Mouse (Mus musculus): ENCODE data around the gene Cplx2. TPM values are rescaled to one million over a fixed set of nuclear protein-coding genes. Genes with fewer than 3 reads are reported as not detected.

Gene Cplx2
- polyA plus RNA-seq, 1 experiment: 5.9 TPM

GRCm38 (mm10) chr13:54367758-54368157 lies 3.4 kb upstream of the Cplx2 start:
- DNase-seq (ENCODE audit: low read depth): no peak

DNA sequence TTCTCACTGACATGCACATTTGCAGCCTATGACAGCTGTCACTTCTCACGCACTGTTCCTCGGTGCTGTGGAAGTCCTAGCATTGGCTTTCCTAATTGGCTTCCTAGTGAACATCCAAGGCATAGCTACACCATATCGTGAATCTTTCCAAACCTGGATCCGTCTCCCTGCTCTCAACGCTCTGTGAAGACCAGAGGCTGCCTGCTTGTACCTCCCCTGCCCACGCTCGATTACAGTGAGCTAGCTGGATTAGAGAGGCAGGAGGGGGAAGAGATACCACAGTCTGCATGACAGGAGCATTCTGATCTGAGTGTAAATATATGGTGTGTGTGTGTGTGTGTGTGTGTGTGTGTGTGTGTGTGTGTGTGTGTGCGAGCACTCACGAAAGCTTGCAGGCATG lies 3.0 kb upstream of the Cplx2 start:
- DNase-seq (ENCODE audit: low read depth): no peak

GRCm38 (mm10) chr13:54371387-54372330 lies 510 bp downstream of the Cplx2 start:
- DNase-seq (ENCODE audit: low read depth): no peak

GRCm38 (mm10) chr13:54372665-54373064 lies 1.5 kb downstream of the Cplx2 start:
- DNase-seq (ENCODE audit: low read depth): no peak

DNA sequence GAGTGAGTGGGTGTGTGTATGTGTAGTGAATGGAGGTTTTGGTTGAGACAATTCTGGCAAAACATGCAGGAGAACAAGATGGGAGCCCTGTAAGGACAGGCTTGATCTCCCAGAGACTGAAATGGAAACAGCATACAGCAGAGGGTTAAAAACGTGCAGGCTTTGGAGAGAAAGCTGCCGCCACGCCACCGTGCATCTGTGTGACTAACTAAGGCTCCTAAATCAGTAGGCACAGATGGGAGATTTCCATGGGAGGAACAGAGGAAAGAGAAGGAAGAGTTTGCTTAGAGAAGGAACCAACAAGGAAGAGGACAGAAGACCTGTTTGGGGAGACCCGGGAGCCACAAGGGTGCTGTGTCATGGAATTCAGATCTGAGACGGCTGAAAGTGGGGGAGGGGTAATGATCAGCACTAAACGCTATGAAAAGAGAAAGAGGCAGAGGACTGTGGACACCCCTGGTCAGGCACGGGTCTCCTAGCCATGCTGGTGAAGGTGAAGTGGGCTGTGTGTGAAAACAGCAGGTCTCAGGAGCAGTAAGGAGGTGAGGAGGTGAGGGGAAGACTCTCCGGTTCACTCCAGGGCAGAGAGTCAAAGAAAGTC lies 3.1 kb downstream of the Cplx2 start:
- DNase-seq (ENCODE audit: low read depth): no peak

GRCm38 (mm10) chr13:54375497-54376495 lies 4.6 kb downstream of the Cplx2 start:
- DNase-seq (ENCODE audit: low read depth): no peak

DNA sequence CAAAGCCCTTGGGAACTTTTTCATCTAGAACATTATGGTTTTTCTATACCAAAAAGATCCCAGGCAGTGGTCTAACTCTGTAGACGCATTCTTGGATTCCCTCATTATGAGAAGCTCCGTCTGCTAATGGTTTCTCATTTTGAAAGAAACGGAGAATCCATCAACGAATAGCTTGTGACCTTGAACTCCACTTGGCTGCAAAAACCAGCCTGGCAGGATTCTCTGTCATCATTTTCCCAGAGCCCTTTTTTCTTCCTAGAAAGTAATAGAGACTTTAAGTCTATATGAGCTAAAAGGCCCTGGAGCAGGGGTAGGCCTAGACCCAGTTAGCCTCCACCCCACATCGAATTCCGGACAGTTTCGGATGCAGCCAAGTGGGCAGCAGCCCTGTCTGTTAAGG lies 5.6 kb downstream of the Cplx2 start:
- DNase-seq (ENCODE audit: low read depth): no peak

DNA sequence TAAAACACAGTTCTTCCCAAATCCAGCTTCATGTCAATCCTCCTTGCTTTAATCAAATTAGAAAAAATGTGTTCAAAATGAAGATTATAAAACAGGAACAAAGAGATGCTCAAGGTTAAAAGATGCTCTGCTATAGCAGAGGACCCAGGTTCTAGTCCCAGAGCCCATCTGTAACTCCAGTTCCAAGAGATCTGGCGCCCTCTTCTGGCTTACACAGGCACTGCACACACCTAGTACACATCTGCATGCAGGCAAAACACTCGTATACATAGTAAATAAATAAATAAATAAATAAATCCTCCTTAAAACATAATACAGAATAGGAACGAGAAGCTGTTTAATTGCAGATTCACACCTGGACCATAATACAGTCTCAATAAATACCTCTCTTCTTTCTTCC lies 6.9 kb downstream of the Cplx2 start:
- DNase-seq (ENCODE audit: low read depth): no peak

- DNase-seq (ENCODE audit: low read depth): no peak
Observed at GRCm38 (mm10) chr13:54380421-54380820, 9.3 kb downstream of the Cplx2 start.

DNA sequence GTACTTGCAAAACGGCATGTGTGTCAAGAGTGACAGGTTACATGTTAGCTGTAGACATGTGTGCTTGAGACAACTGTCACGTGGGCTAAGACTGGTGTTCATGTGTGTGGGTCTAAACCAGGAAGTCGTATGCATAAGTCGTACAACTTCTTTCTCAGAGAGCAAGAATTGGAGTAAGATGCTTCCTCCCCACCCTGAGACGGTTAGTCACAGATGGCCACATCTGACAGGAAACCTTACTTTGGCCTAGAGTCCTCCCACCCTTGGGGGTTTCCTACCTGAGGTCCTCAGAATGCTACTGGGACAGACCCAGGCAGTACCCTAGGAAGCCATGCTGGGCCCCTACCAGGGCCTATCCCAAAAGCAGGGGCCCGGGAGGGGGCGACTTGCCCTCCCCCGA lies 10.2 kb downstream of the Cplx2 start:
- no peak for DNase-seq (ENCODE audit: low read depth)

- no peak for DNase-seq (ENCODE audit: low read depth)
Observed at GRCm38 (mm10) chr13:54383531-54383930, 12.4 kb downstream of the Cplx2 start.

DNA sequence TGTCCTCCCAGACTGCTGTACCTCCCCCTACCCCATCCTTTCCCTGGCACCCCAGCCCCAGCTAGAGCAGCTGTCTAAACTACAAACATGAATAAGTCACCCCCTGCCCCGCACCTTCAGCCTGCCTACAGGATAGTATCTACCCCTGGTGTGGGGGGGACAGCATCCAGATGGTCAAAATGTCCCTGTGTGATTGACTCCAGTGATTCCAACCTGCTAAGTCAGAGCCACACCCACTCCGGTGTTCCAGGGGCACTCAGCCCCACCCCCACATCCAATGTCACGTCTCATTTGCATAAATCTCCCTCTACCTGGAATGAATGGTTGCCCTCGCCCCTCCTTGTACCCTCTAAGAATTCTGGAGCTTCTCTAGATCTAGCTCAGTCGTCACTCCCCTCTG lies 13.4 kb downstream of the Cplx2 start:
- DNase-seq (ENCODE audit: low read depth): no peak

GRCm38 (mm10) chr13:54385008-54386004 lies 14.2 kb downstream of the Cplx2 start:
- DNase-seq (ENCODE audit: low read depth): no peak

DNA sequence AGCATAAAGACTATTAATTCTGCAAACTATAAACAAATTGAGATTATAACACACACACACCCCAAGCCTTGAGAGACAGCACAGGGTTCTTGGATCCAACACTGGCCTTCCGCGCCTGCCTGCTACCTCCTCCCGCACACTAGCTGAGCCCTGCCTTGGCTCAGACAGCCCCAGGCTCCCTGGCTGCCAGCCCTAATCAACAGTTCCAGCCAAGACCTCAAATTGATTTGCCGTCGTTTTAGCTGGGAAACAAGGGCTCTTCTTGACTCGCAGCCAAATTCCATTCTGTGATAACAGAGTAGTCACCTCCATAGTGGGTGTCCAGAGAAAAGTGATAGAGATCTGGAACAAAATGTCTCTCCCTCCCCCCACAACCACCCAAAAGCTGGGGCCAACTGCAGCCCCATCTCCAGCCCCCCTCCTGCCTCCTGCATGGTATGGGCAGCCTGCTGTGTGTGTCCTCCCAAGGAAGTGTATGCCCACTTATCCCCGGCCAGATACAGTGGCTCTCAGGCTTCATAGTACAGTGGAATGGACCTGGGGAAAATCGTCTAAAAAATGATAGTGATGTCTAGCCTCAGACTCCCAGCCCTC lies 18.9 kb downstream of the Cplx2 start:
- DNase-seq (ENCODE audit: low read depth): no peak

DNA sequence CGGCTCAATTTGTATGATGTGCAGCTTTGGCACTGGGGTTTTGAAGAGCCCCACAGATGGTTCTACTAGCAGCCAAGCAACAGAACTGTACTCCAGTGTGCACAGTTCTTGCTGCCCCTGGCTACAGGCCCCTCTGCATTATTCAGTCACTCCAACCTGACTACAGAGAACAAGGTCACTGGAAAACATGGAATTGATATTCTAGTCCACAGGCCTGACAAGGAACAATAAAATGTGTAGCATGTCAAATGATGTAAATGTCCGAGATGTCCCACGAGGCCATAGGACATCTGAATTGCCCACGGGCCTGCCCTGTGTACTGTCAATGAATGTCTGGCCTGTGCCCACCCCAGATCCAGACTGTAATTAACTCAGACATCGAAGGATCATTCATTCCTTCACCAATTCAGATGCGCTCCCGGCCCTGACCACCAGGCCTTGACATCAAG lies 19.4 kb downstream of the Cplx2 start:
- no peak for DNase-seq (ENCODE audit: low read depth)

DNA sequence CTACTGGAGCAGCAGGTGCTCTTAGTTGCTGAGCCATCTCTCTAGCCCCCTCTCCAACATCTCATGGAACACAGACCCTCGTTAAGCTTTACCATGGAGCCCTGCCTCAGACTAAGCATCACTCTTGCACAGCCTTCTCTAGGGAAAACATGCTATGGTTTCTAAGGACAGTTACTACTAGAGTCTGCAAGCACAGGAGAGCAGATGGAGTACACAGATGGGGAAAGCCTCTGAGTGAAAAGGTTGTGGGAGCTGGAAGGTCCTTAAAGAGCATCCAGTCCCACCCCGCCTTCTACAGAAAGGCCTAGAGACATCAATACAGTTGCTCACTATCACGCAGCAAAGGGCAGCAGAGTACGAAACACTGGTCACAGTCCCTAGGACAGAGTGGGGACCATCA lies 20.2 kb downstream of the Cplx2 start:
- no peak for DNase-seq (ENCODE audit: low read depth)

DNA sequence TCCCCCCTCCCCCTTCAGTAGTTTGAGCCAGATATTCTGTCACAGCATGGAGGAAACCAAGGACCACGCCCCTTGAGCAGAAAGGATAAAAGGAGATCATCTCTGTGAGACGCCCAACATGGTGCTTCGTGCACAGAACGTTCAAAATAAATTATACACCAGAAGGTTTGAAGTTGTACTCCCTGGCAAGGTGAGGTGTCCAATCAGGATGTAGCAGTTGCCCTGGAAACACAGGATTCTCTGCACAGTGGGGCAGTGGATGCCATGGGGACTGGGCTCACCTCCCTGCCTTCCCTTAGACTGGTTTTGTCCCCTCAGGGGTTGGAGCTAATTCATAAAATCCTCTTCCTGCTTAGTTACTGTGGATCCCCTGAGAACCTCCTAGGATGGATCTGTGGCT lies 25.9 kb downstream of the Cplx2 start:
- no peak for DNase-seq (ENCODE audit: low read depth)

- DNase-seq (ENCODE audit: low read depth): no peak
Observed at GRCm38 (mm10) chr13:54400565-54401179, 29.5 kb downstream of the Cplx2 start.

GRCm38 (mm10) chr13:54401180-54401569 lies 30.0 kb downstream of the Cplx2 start:
- no peak for DNase-seq (ENCODE audit: low read depth)

DNA sequence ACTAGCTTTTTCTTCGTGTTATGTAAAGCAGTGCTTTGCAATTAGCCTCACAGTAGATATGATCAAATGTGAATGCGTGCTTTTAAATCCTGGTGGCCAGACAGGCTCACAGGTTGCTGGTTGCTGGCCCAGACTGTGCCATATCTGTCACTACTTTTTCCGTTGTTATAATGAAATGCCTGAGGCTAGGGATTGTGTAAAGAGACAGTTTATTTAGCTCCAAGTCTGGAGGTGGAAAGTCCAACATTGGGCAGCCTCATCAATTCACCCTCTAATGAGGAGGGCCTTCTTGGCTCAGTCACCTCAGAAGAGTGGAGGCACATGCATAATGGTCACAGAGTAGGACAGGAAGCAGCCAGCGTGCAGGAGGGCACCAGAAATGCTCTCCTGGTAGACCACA lies 31.2 kb downstream of the Cplx2 start:
- peak; percentile 17 for DNase-seq (ENCODE audit: low read depth)
